Mouse (Mus musculus) heart, postnatal 10 days (tissue): Measurements from ENCODE around the gene Sowahb. TPM values are rescaled to one million over a fixed set of nuclear protein-coding genes. Genes with fewer than 3 reads are reported as not detected.
"Not testable (repeated sequence)": the region's sequence is repeated elsewhere in the genome, so short reads cannot be mapped to it uniquely, and the experiment has no call there.

ENCODE experiments used
- DNase-seq, 2 experiments: peaks; one replicate each; pipeline ENCODE4 v3.0.0; 2021
- intact Hi-C: fragments of 180-260 bp; cut with DNase I; formaldehyde crosslinking; loops from one replicate; pipeline ENCODE4 v1.15.1; 2025
- total RNA-seq, 2 experiments: library from RNA; stranded (reverse); gene quantifications; 2 replicates each; pipeline ENCODE4 v1.2.3; 2021

The Sowahb gene
- total RNA-seq, 2 experiments from 2014 or later: 0.07 TPM; not detected in 1

- intact Hi-C loops: no loop called here
- DNase-seq: no peak
Observed at GRCm38 (mm10) chr5:93043688-93044583, 886 bp downstream of the Sowahb start.

GRCm38 (mm10) chr5:93042831-93043687 lies 1.8 kb downstream of the Sowahb start:
- DNase-seq: no peak
- intact Hi-C loops: no loop called here

GRCm38 (mm10) chr5:93042031-93042430 lies 2.8 kb downstream of the Sowahb start:
- intact Hi-C loops: no loop called here
- no peak for DNase-seq

- no peak for DNase-seq
- intact Hi-C loops: no loop called here
Observed at GRCm38 (mm10) chr5:93041276-93041675, 3.5 kb downstream of the Sowahb start.

- intact Hi-C loops: no loop called here
Observed at GRCm38 (mm10) chr5:93040095-93040494, 4.7 kb downstream of the Sowahb start.

GRCm38 (mm10) chr5:93036254-93036653 lies 8.6 kb downstream of the Sowahb start:
- no peak for DNase-seq
- intact Hi-C loops: no loop called here

More at GRCm38 (mm10) chr5:93040095-93040494, 4.7 kb downstream of the Sowahb start:
- DNase-seq: no peak

GRCm38 (mm10) chr5:93035285-93035684 lies 9.5 kb downstream of the Sowahb start:
- intact Hi-C loops: no loop called here

GRCm38 (mm10) chr5:93033087-93033870 lies 11.5 kb downstream of the Sowahb start:
- DNase-seq: no peak
- intact Hi-C loops: no loop called here

More at GRCm38 (mm10) chr5:93035285-93035684, 9.5 kb downstream of the Sowahb start:
- no peak for DNase-seq

GRCm38 (mm10) chr5:93032621-93033020 lies 12.2 kb downstream of the Sowahb start:
- intact Hi-C loops: no loop called here
- DNase-seq: no peak

GRCm38 (mm10) chr5:93030869-93031268 lies 14.0 kb downstream of the Sowahb start:
- intact Hi-C loops: no loop called here

GRCm38 (mm10) chr5:93030411-93030810 lies 14.4 kb downstream of the Sowahb start:
- DNase-seq: no peak
- intact Hi-C loops: no loop called here

More at GRCm38 (mm10) chr5:93030869-93031268, 14.0 kb downstream of the Sowahb start:
- DNase-seq: peak in 1 of 2 experiments; percentile 20

GRCm38 (mm10) chr5:93027120-93027675 lies 17.6 kb downstream of the Sowahb start:
- peak; percentile 76 to 78 for DNase-seq
- intact Hi-C loops: no loop called here

- intact Hi-C loops: no loop called here
- DNase-seq: peak in 1 of 2 experiments; percentile 41
Observed at GRCm38 (mm10) chr5:93026437-93027119, 18.2 kb downstream of the Sowahb start.

- intact Hi-C loops: no loop called here
- peak; percentile 78 to 88 for DNase-seq
Observed at GRCm38 (mm10) chr5:93024754-93025280, 20.0 kb downstream of the Sowahb start.

- no peak for DNase-seq
- intact Hi-C loops: no loop called here
Observed at GRCm38 (mm10) chr5:93022126-93022797, 22.6 kb downstream of the Sowahb start.

GRCm38 (mm10) chr5:93020024-93020666 lies 24.7 kb downstream of the Sowahb start:
- no peak for DNase-seq
- intact Hi-C loops: no loop called here

- intact Hi-C loops, DNase-seq: not testable (repeated sequence)
Observed at GRCm38 (mm10) chr5:93019207-93019606, 25.6 kb downstream of the Sowahb start.

GRCm38 (mm10) chr5:93017678-93018077 lies 27.1 kb downstream of the Sowahb start:
- DNase-seq: no peak
- intact Hi-C loops: loop anchor here (1.0 kb wide), 1 partner anchor 146 kb away; no protein-coding TSS in a partner anchor
